Mouse (Mus musculus): ENCODE data around the gene Mdga1.

- TF ChIP-seq CTCF (conservative IDR thresholded peaks at IDR 0.05; ENCODE audit: low read length), result no peak
- TF ChIP-seq NANOG (IDR thresholded peaks at IDR 0.05; ENCODE audit: borderline replicate concordance, low read length), result no peak
Measured at GRCm38 (mm10) chr17:29837441-29837840, 132.4 kb downstream of the Mdga1 start.
